9 mouse cellular contexts compared by ENCODE assay signal in genomic region chr11:85837648-85838423, GRCm38 (mm10). TPM values are rescaled to one million over a fixed set of nuclear protein-coding genes. Genes with fewer than 3 reads are reported as not detected.
DNase-seq lines count a peak whose midpoint lies in the region; ATAC-seq and TF ChIP-seq lines count a peak whose summit lies in the region.
"Had no signal": no experiment of that assay in that cellular context is flagged by ENCODE, and none has a peak within 500 bp of the region (broad histone marks: within the 10 kb centered on the region; RNA-seq: fewer than 3 reads in every experiment).

No protein-coding gene starts in this region.

- peak overlapping the region; percentile 71 for H3K4me2 ChIP-seq in heart, embryonic 14.5 days (ENCODE audit: low read length)
- peak overlapping the region; percentile 60 for H3K4me2 ChIP-seq in liver, embryonic 11.5 days

- peaks cover 0 to 6% of the 10 kb centered on the region in 2 experiments; a peak in 1 of 4 replicates for H3K4me1 ChIP-seq in ES-E14 (ENCODE audit: control insufficient read depth in 2 of 2, insufficient read depth in 2 of 2, low read length in 2 of 2, poor library complexity in 1 of 2)
- peaks cover 12 to 30% of the 10 kb centered on the region in 2 experiments for H3K4me1 ChIP-seq in heart, embryonic 14.5 days (ENCODE audit: control insufficient read depth in 2 of 2, insufficient read depth in 2 of 2, low read length in 2 of 2)
- H3K4me1 ChIP-seq in liver, embryonic 11.5 days (replicated peaks; ENCODE audit: control insufficient read depth, insufficient read depth, low read length): peaks cover 14% of the 10 kb centered on the region

- H3K27ac ChIP-seq in ES-E14 (ENCODE audit: insufficient read depth, low read depth, low read length, poor library complexity, severe bottlenecking): no peak overlapping the region
- 0 out of 4 replicates have a peak overlapping the region, but pooled peaks of 1 of the 2 experiments have one; percentile 9 for H3K27ac ChIP-seq in heart, embryonic 14.5 days (replicated peaks in 1 of 2; ENCODE audit: control insufficient read depth in 1 of 2, insufficient read depth in 1 of 2, low read depth in 2 of 2, low read length in 2 of 2)
- H3K27ac ChIP-seq in liver, embryonic 11.5 days (ENCODE audit: low read depth, low read length): no peak overlapping the region

- no peaks in the 10 kb centered on the region for H3K9me3 ChIP-seq in ES-E14 (ENCODE audit: control insufficient read depth, insufficient read depth, low read depth, low read length)
- no peaks in the 10 kb centered on the region for H3K9me3 ChIP-seq in heart, embryonic 14.5 days (ENCODE audit: control insufficient read depth, low read length)
- no peaks in the 10 kb centered on the region for H3K9me3 ChIP-seq in liver, embryonic 11.5 days (ENCODE audit: control insufficient read depth, low read length)

- in situ Hi-C loops in ES-E14 (cut with MboI; ENCODE audit: low sequenced_read_pairs in 2 of 2, unreplicated experiment in 2 of 2): loop anchor here (5.0 kb wide), 2 partner anchors 49 to 1316 kb away; partner anchors contain the start of gene Tbx4 (in 1 of the 2)

- 2% methylated on average over 60 of the region's 67 CpGs for WGBS in heart, embryonic 14.5 days
- under 1% methylated on average over 64 of the region's 67 CpGs for WGBS in liver, embryonic 11.5 days

- peak overlapping the region; percentile 4 to 24; a peak in 2 of 4 replicates for H3K4me3 ChIP-seq in ES-E14 (ENCODE audit: insufficient read depth in 1 of 2, low read depth in 1 of 2, low read length in 2 of 2, poor library complexity in 1 of 2, severe bottlenecking in 1 of 2)
- H3K4me3 ChIP-seq in heart, embryonic 14.5 days (ENCODE audit: control insufficient read depth in 1 of 2, insufficient read depth in 1 of 2, low read depth in 1 of 2, low read length in 2 of 2): peak overlapping the region; percentile 35 to 41
- H3K4me3 ChIP-seq in liver, embryonic 11.5 days (ENCODE audit: low read depth, low read length): peak overlapping the region; percentile 38

- H3K27me3 ChIP-seq in heart, embryonic 14.5 days (ENCODE audit: control insufficient read depth, insufficient read depth, low read length): peaks cover 84% of the 10 kb centered on the region
- peaks cover 100% of the 10 kb centered on the region for H3K27me3 ChIP-seq in liver, embryonic 11.5 days (replicated peaks; ENCODE audit: control insufficient read depth, insufficient read depth, low read length)

- H3K9ac ChIP-seq in ES-E14 (ENCODE audit: insufficient read depth, low read depth, low read length, poor library complexity, severe bottlenecking): no peak overlapping the region
- peak overlapping the region; percentile 68 for H3K9ac ChIP-seq in heart, embryonic 14.5 days (ENCODE audit: low read length)
- peak overlapping the region; percentile 39 for H3K9ac ChIP-seq in liver, embryonic 11.5 days (ENCODE audit: low read depth, low read length)

- no peak for ATAC-seq in heart, embryonic 14.5 days (ENCODE audit: insufficient number of reproducible peaks, insufficient read depth, low FRiP score, low read depth)
- no peak for ATAC-seq in liver, embryonic 11.5 days (replicated peaks; ENCODE audit: low FRiP score)
- no peak for ATAC-seq in megakaryocyte progenitor cell, adult 5-6 weeks (replicated peaks; ENCODE audit: poor library complexity)

- H3K36me3 ChIP-seq in ES-E14 (ENCODE audit: control insufficient read depth, insufficient read depth, low read length, poor library complexity, severe bottlenecking): no peaks in the 10 kb centered on the region
- no peaks in the 10 kb centered on the region for H3K36me3 ChIP-seq in heart, embryonic 14.5 days (ENCODE audit: control insufficient read depth, insufficient read depth, low read length)
- no peaks in the 10 kb centered on the region for H3K36me3 ChIP-seq in liver, embryonic 11.5 days (ENCODE audit: control insufficient read depth, insufficient read depth, low read length)

- peak; percentile 56 for DNase-seq in embryo, embryonic 10 days (ENCODE audit: low spot score)
- no peak for DNase-seq in embryo, embryonic 10.5 days (ENCODE audit: low spot score)
- no peak for DNase-seq in ES-E14 (ENCODE audit: low read depth, low spot score)
- peak; percentile 60 for DNase-seq in liver, embryonic 11.5 days (ENCODE audit: low spot score)
- DNase-seq in cerebellum, postnatal 4 days (ENCODE audit: low spot score in 2 of 2): no peak
- no peak for DNase-seq in thymus, postnatal 10 days (ENCODE audit: low spot score in 2 of 2)

TF ChIP-seq in ES-E14, 5 proteins besides CTCF, POLR2A, EP300 and RAD21:
- TF ChIP-seq ZC3H11A (IDR thresholded peaks at IDR 0.05; ENCODE audit: borderline replicate concordance, low read depth, low read length): no peak
- TF ChIP-seq ZNF384 (IDR thresholded peaks at IDR 0.05; ENCODE audit: low read depth, low read length): no peak
- TF ChIP-seq CHD2 (IDR thresholded peaks at IDR 0.05; ENCODE audit: low read depth, low read length): no peak
- no peak for TF ChIP-seq HCFC1 (IDR thresholded peaks at IDR 0.05; ENCODE audit: borderline replicate concordance, insufficient read depth, low read length)
- no peak for TF ChIP-seq MAFK (IDR thresholded peaks at IDR 0.05; ENCODE audit: insufficient read depth, low read depth, low read length)

RNA-seq across cellular contexts. Expression of gene Tbx2, which starts 5.5 kb away (rescaled TPM):
- 0.48 and 0.80 TPM in 2 replicates for total RNA-seq in ES-E14 (2012; rRNA removed)
- 2.2 and 4.0 TPM in 2 replicates for polyA plus RNA-seq in heart, embryonic 14.5 days (2014; fragmentation: Nextera tagmentation; extraction: Ambion mirVana)
- 2.7 and 3.2 TPM in 2 replicates for polyA plus RNA-seq in liver, embryonic 11.5 days (2014; fragmentation: Nextera tagmentation; extraction: Ambion mirVana)
- total RNA-seq in megakaryocyte progenitor cell, adult 5-6 weeks (2015): 0.10 TPM in 1 of 2 replicates, not detected in the other
- not detected in 2 replicates for total RNA-seq in megakaryocyte progenitor cell, adult 5-6 weeks (2017)

RNA-seq across cellular contexts. Expression of gene Gm11444, which starts 12.3 kb away (rescaled TPM):
- not detected in 2 replicates for total RNA-seq in ES-E14 (2012; rRNA removed)
- not detected in 2 replicates for polyA plus RNA-seq in heart, embryonic 14.5 days (2014; fragmentation: Nextera tagmentation; extraction: Ambion mirVana)
- polyA plus RNA-seq in liver, embryonic 11.5 days (2014; fragmentation: Nextera tagmentation; extraction: Ambion mirVana): not detected in 2 replicates
- not detected in 2 replicates for total RNA-seq in megakaryocyte progenitor cell, adult 5-6 weeks (2015)
- not detected in 2 replicates for total RNA-seq in megakaryocyte progenitor cell, adult 5-6 weeks (2017)
- polyA plus RNA-seq: cortical plate, adult 2 months had no signal

RNA-seq across cellular contexts. Expression of gene Tbx4, which starts 48.4 kb away (rescaled TPM):
- 0.76 and 0.85 TPM in 2 replicates for total RNA-seq in ES-E14 (2012; rRNA removed)
- 0.11 and 0.23 TPM in 2 replicates for polyA plus RNA-seq in heart, embryonic 14.5 days (2014; fragmentation: Nextera tagmentation; extraction: Ambion mirVana)
- polyA plus RNA-seq in liver, embryonic 11.5 days (2014; fragmentation: Nextera tagmentation; extraction: Ambion mirVana): 0.79 and 0.86 TPM in 2 replicates
- total RNA-seq in megakaryocyte progenitor cell, adult 5-6 weeks (2015): not detected in 2 replicates
- not detected in 2 replicates for total RNA-seq in megakaryocyte progenitor cell, adult 5-6 weeks (2017)

Comparison
In these comparisons a context has a peak if more than half of its experiments do, and no peak if none do; other contexts are left out.
1. DNase-seq: peak in embryo, embryonic 10 days (single experiment) and liver, embryonic 11.5 days (single experiment); none in embryo, embryonic 10.5 days (single experiment), ES-E14 (single experiment), cerebellum, postnatal 4 days (0 of 2) and thymus, postnatal 10 days (0 of 2).
2. Peak in every context shown above with its lines, with median percentiles within 50 percentile points of each other: H3K4me3 ChIP-seq.